Mouse (Mus musculus) CH12.LX (cell line): ENCODE data around the gene St6galnac6. TPM values are rescaled to one million over a fixed set of nuclear protein-coding genes. Genes with fewer than 3 reads are reported as not detected.

Experiments used
- DNase-seq: peaks from one replicate; pipeline ENCODE4 v3.0.0-alpha.2; 2013; ENCODE audit errors: extremely low read depth
- H3K27ac ChIP-seq: 2 replicates; pipeline ENCODE4 v1.5.1; 2012; ENCODE audit warnings: low read depth, mild to moderate bottlenecking, control low read depth, moderate library complexity; ENCODE audit not compliant: insufficient read depth
- H3K27me3 ChIP-seq: replicated peaks from 2 replicates; pipeline ENCODE3; 2012; ENCODE audit warnings: inconsistent platforms
- H3K36me3 ChIP-seq, 2 experiments: replicated peaks in 1 of 2; 2 replicates each; pipeline versions ENCODE3 to v1.6.1; 2012; ENCODE audit warnings: inconsistent platforms in 1 of 2, low read length in 1 of 2, mild to moderate bottlenecking in 1 of 2, mixed read lengths in 1 of 2, moderate library complexity in 1 of 2; ENCODE audit not compliant: control insufficient read depth in 1 of 2, insufficient read depth in 1 of 2
- H3K4me1 ChIP-seq, 2 experiments: 2 replicates each; pipeline ENCODE4 v1.6.1; 2012; ENCODE audit warnings: inconsistent platforms in 1 of 2, moderate library complexity in 1 of 2; ENCODE audit not compliant: insufficient read depth in 2 of 2, control insufficient read depth in 1 of 2
- H3K4me2 ChIP-seq: 2 replicates; pipeline ENCODE4 v1.6.1; 2012; ENCODE audit warnings: low read depth, mild to moderate bottlenecking, control low read depth; ENCODE audit not compliant: poor library complexity, insufficient read depth, severe bottlenecking
- H3K4me3 ChIP-seq, 3 experiments: fragments of 150-350 bp in 1 of 3; sonication (generic) in 1 of 3; replicated peaks in 1 of 3; 2 replicates each; pipeline versions ENCODE3 to v1.5.1; 2011 to 2012; ENCODE audit warnings: low read depth in 2 of 3, low read length in 2 of 3, mild to moderate bottlenecking in 2 of 3, moderate library complexity in 2 of 3, control low read depth in 1 of 3, improper control_type of control experiment in 1 of 3, inconsistent platforms in 1 of 3, mixed read lengths in 1 of 3; ENCODE audit not compliant: poor library complexity in 1 of 3
- H3K79me2 ChIP-seq: replicated peaks from 2 replicates; pipeline ENCODE4 v1.6.1; 2012; ENCODE audit warnings: mild to moderate bottlenecking, moderate library complexity; ENCODE audit not compliant: control insufficient read depth, poor library complexity, insufficient read depth, severe bottlenecking; ENCODE audit errors: extremely low read depth
- H3K9ac ChIP-seq: 2 replicates; pipeline ENCODE4 v1.6.1; 2012; ENCODE audit warnings: low read depth, mild to moderate bottlenecking, control low read depth, moderate library complexity; ENCODE audit not compliant: insufficient read depth
- H3K9me3 ChIP-seq: replicated peaks from 2 replicates; pipeline ENCODE3; 2012; ENCODE audit warnings: low read length, inconsistent platforms, mixed read lengths
- BHLHE40 ChIP-seq: IDR thresholded peaks from 2 replicates; pipeline ENCODE4 v1.6.1; 2011; ENCODE audit warnings: mild to moderate bottlenecking, low read depth, low read length, improper control_type of control experiment
- CHD1 ChIP-seq: IDR thresholded peaks from 2 replicates; pipeline ENCODE4 v1.6.1; 2012; ENCODE audit warnings: low read depth, low read length, improper control_type of control experiment, inconsistent platforms
- E2F4 ChIP-seq: IDR thresholded peaks from 2 replicates; pipeline ENCODE4 v1.6.1; 2011; ENCODE audit warnings: low read depth, low read length, improper control_type of control experiment; ENCODE audit not compliant: insufficient replicate concordance
- ELF1 ChIP-seq: IDR thresholded peaks from 2 replicates; pipeline ENCODE4 v1.6.1; 2014; ENCODE audit warnings: low read depth, mild to moderate bottlenecking, inconsistent platforms, low read length, improper control_type of control experiment
- GABPA ChIP-seq: IDR thresholded peaks from 2 replicates; pipeline ENCODE4 v1.6.1; 2012; ENCODE audit warnings: low read depth, low read length, improper control_type of control experiment, inconsistent platforms; ENCODE audit not compliant: insufficient replicate concordance
- IRF4 ChIP-seq: IDR thresholded peaks from 2 replicates; pipeline ENCODE4 v1.6.1; 2014; ENCODE audit warnings: low read depth, mild to moderate bottlenecking, inconsistent platforms, low read length, improper control_type of control experiment
- JUND ChIP-seq: conservative IDR thresholded peaks from 2 replicates; pipeline ENCODE4 v1.6.1; 2011; ENCODE audit warnings: low read depth, low read length, improper control_type of control experiment
- KAT2A ChIP-seq: IDR thresholded peaks from 2 replicates; pipeline ENCODE4 v1.6.1; 2012; ENCODE audit warnings: low read length, improper control_type of control experiment, inconsistent platforms; ENCODE audit not compliant: insufficient replicate concordance
- MAFK ChIP-seq: IDR thresholded peaks from 2 replicates; pipeline ENCODE4 v1.6.1; 2011; ENCODE audit warnings: low read length, improper control_type of control experiment; ENCODE audit not compliant: insufficient replicate concordance
- MAX ChIP-seq: IDR thresholded peaks from 2 replicates; pipeline ENCODE4 v1.6.1; 2011; ENCODE audit warnings: low read length, improper control_type of control experiment
- MEF2A ChIP-seq: IDR thresholded peaks from 2 replicates; pipeline ENCODE4 v1.6.1; 2014; ENCODE audit warnings: low read depth, mild to moderate bottlenecking, inconsistent platforms, low read length, improper control_type of control experiment, borderline replicate concordance
- NRF1 ChIP-seq: IDR thresholded peaks from 2 replicates; pipeline ENCODE4 v1.6.1; 2014; ENCODE audit warnings: low read depth, mild to moderate bottlenecking, inconsistent platforms, low read length, improper control_type of control experiment, moderate library complexity
- PAX5 ChIP-seq: IDR thresholded peaks from 2 replicates; pipeline ENCODE4 v1.6.1; 2012; ENCODE audit warnings: low read length, inconsistent platforms, mixed read lengths
- POLR2A ChIP-seq: IDR thresholded peaks from 2 replicates; pipeline ENCODE4 v1.6.1; 2011; ENCODE audit warnings: low read depth, mild to moderate bottlenecking, improper control_type of control experiment, low read length
- POLR2AphosphoS2 ChIP-seq: IDR thresholded peaks from 2 replicates; pipeline ENCODE4 v1.6.1; 2011; ENCODE audit warnings: low read depth, low read length, improper control_type of control experiment
- SIN3A ChIP-seq: IDR thresholded peaks from 2 replicates; pipeline ENCODE4 v1.6.1; 2012; ENCODE audit warnings: low read length, improper control_type of control experiment, inconsistent platforms
- SMC3 ChIP-seq: IDR thresholded peaks from 2 replicates; pipeline ENCODE4 v1.6.1; 2011; ENCODE audit warnings: low read depth, low read length, improper control_type of control experiment
- TBP ChIP-seq: conservative IDR thresholded peaks from 2 replicates; pipeline ENCODE4 v1.6.1; 2011; ENCODE audit warnings: low read depth, low read length, improper control_type of control experiment
- TCF12 ChIP-seq: IDR thresholded peaks from 2 replicates; pipeline ENCODE4 v1.6.1; 2014; ENCODE audit warnings: low read depth, mild to moderate bottlenecking, inconsistent platforms, low read length, improper control_type of control experiment
- UBTF ChIP-seq: IDR thresholded peaks from 2 replicates; pipeline ENCODE4 v1.6.1; 2012; ENCODE audit warnings: low read depth, mild to moderate bottlenecking, inconsistent platforms, low read length, improper control_type of control experiment, moderate library complexity
- USF1 ChIP-seq: IDR thresholded peaks from 2 replicates; pipeline ENCODE4 v1.6.1; 2014; ENCODE audit warnings: low read depth, mild to moderate bottlenecking, inconsistent platforms, low read length, improper control_type of control experiment
- ZKSCAN1 ChIP-seq: IDR thresholded peaks from 2 replicates; pipeline ENCODE4 v1.6.1; 2012; ENCODE audit warnings: low read depth, inconsistent platforms, low read length, improper control_type of control experiment, borderline replicate concordance
- ZMIZ1 ChIP-seq: IDR thresholded peaks from 2 replicates; pipeline ENCODE4 v1.6.1; 2012; ENCODE audit warnings: low read depth, mild to moderate bottlenecking, inconsistent platforms, low read length, improper control_type of control experiment
- dilution Hi-C: fragments of 300-500 bp; cut with MboI; formaldehyde crosslinking; loops from 2 replicates; pipeline ENCODE4 v1.14.3; 2020; ENCODE audit warnings: low sequenced_read_pairs; ENCODE audit not compliant: extremely low pct_unique_long_range_greater_than_20kb, extremely low pct_ligation_motif_present
- in situ Hi-C: fragments of 300-500 bp; cut with MboI; formaldehyde crosslinking; loops from 3 replicates; pipeline ENCODE4 v1.14.3; 2019; ENCODE audit warnings: low sequenced_read_pairs, low pct_ligation_motif_present, low pct_unique_long_range_greater_than_20kb, mixed read lengths
- polyA plus RNA-seq: library from polyadenylated mRNA; unstranded; fragments of >175 nt; gene quantifications from 2 replicates; pipeline ENCODE4 v1.2.1, GENCODE M21; 2012; ENCODE audit warnings: low read depth; ENCODE audit not compliant: insufficient read length
- total RNA-seq, 2 experiments: library from RNA; depleted of rRNA; stranded (reverse); fragments of 300-350 nt in 1 of 2; fragments of >200 nt in 1 of 2; gene quantifications; 2 replicates each; pipeline ENCODE4 v1.2.3; 2012 to 2014

The St6galnac6 gene
- total and polyA plus RNA-seq, 3 experiments, result 12.9 to 13.9 (median 13.3) TPM

DNA sequence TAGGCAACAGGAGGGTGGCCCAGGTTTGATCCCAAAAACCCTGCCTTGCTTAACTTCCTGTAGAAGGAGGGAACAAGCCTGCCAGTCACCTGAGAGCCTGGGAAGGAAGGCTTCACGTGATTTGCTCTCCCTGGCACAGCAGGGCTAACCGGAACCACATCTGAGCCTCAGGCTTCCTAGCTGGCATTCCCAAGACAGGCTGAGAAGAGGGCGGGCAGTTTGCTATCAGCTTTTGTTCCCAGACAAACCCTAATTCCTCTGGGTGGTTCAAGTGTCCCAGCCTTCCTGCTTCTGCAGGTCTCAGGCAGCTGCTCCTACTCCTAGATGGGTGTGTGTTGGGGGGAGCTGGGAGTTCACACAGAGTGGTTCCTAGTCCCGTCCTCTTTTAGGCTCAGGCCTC, 44.0 kb upstream of the St6galnac6 start:
- in situ Hi-C loops, result loop anchor here (25.0 kb wide), 1 partner anchor 418 kb away; no protein-coding TSS in a partner anchor
- Histone ChIP-seq H3K36me3 (peaks cover 0 to 34% of the 10 kb centered on the region in 2 experiments), H3K4me2 (no peak overlapping the region), H3K9ac (no peak overlapping the region), H3K9me3 (no peaks in the 10 kb centered on the region), H3K27ac (no peak overlapping the region), H3K4me1 (peaks cover 8 to 13% of the 10 kb centered on the region in 2 experiments), H3K79me2 (no peaks in the 10 kb centered on the region), H3K27me3 (no peaks in the 10 kb centered on the region), H3K4me3 (no peak overlapping the region)
- TF ChIP-seq CHD1 (no peak), POLR2A (no peak), KAT2A (no peak), USF1 (no peak), GABPA (no peak), SIN3A (no peak), ZKSCAN1 (no peak), SMC3 (no peak), PAX5 (no peak), IRF4 (no peak), ZMIZ1 (no peak), UBTF (no peak), TBP (no peak), BHLHE40 (no peak), POLR2AphosphoS2 (no peak), MAX (no peak), TCF12 (no peak), ELF1 (no peak), JUND (no peak), E2F4 (no peak)
- no peak for DNase-seq
- dilution Hi-C loops, result no loop called here

DNA sequence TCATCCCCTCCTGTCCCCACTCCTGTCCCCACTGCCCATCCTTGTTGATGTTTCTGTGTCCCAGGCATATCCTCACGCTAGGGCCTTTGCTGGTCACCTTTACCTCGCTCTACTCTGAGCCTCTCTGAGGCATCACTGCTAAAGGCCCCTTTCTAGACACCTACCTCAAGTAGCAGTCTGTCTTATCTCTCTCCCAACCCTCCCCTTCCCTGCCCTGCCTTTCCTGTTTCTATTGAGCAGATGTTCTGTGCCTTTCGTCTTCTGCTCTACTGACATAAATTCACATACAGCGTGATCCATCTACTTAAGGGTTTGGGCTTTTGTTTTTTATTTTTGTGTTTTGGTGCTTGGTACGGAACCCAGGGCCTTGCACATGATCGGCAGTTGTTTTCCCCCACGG, 43.5 kb upstream of the St6galnac6 start:
- no peaks in the 10 kb centered on the region for H3K9me3 ChIP-seq
- H3K36me3 ChIP-seq, result peaks cover 0 to 39% of the 10 kb centered on the region in 2 experiments
- in situ Hi-C loops (loop anchor here (25.0 kb wide), 1 partner anchor 419 kb away; no protein-coding TSS in a partner anchor), dilution Hi-C loops (no loop called here)
- peaks cover 8 to 13% of the 10 kb centered on the region in 2 experiments for H3K4me1 ChIP-seq
- no peaks in the 10 kb centered on the region for H3K27me3 ChIP-seq
- no peak for DNase-seq
- no peaks in the 10 kb centered on the region for H3K79me2 ChIP-seq
- no peak for TF ChIP-seq USF1
- no peak for TF ChIP-seq CHD1
- TF ChIP-seq MEF2A, result no peak
- TF ChIP-seq E2F4, result no peak
- no peak for TF ChIP-seq TCF12
- no peak for TF ChIP-seq KAT2A
- TF ChIP-seq SIN3A, result no peak
- TF ChIP-seq MAFK, result no peak
- TF ChIP-seq NRF1, result no peak
- no peak for TF ChIP-seq POLR2A
- H3K9ac ChIP-seq, result no peak overlapping the region
- no peak overlapping the region for H3K4me3 ChIP-seq
- no peak overlapping the region for H3K27ac ChIP-seq
- no peak overlapping the region for H3K4me2 ChIP-seq
